Mouse (Mus musculus) liver, embryonic 14.5 days (tissue): ENCODE data around the gene Prex1. TPM values are rescaled to one million over a fixed set of nuclear protein-coding genes. Genes with fewer than 3 reads are reported as not detected.

Experiments
- ATAC-seq: fragments of 200-750 bp; cut with Nextera tagmentation; 2 replicates; pipeline ENCODE4 v1.8.0; 2017; ENCODE audit warnings: moderate number of reproducible peaks, mild to moderate bottlenecking, moderate library complexity; ENCODE audit not compliant: insufficient read depth
- DNase-seq, 3 experiments: peaks; one replicate each; pipeline ENCODE4 v3.0.0-alpha.2; 2012 to 2013; ENCODE audit warnings: low read depth in 3 of 3, low spot score in 3 of 3
- H3K27ac ChIP-seq: fragments of 300-500 bp; sonication (generic); 2 replicates; pipeline ENCODE4 v1.5.1; 2014; ENCODE audit warnings: moderate library complexity, mild to moderate bottlenecking, control low read depth, inconsistent platforms
- H3K27me3 ChIP-seq: fragments of 300-500 bp; sonication (generic); 2 replicates; pipeline ENCODE4 v1.6.1; 2014; ENCODE audit warnings: mild to moderate bottlenecking, low read length, moderate library complexity; ENCODE audit not compliant: control insufficient read depth, insufficient read depth
- H3K36me3 ChIP-seq: fragments of 300-500 bp; sonication (generic); replicated peaks from 2 replicates; pipeline ENCODE4 v1.6.1; 2014; ENCODE audit warnings: low read depth; ENCODE audit not compliant: control insufficient read depth, insufficient read depth
- H3K4me1 ChIP-seq, 2 experiments: fragments of 200-500 bp in 1 of 2; fragments of 300-500 bp in 1 of 2; sonication (generic) in 1 of 2; replicated peaks; 2 replicates each; pipeline ENCODE4 v1.6.1; 2012 to 2014; ENCODE audit warnings: antibody characterized with exemption in 1 of 2, inconsistent platforms in 1 of 2, low read length in 1 of 2; ENCODE audit not compliant: control insufficient read depth in 2 of 2, insufficient read depth in 2 of 2
- H3K4me2 ChIP-seq: fragments of 300-500 bp; sonication (generic); 2 replicates; pipeline ENCODE4 v1.6.1; 2014; ENCODE audit warnings: low read depth, mild to moderate bottlenecking, control low read depth, moderate library complexity
- H3K4me3 ChIP-seq, 2 experiments: fragments of 200-500 bp in 1 of 2; fragments of 300-500 bp in 1 of 2; sonication (generic) in 1 of 2; 2 replicates each; pipeline ENCODE4 v1.5.1; 2012 to 2014; ENCODE audit warnings: low read depth in 2 of 2, low read length in 2 of 2, mild to moderate bottlenecking in 2 of 2, control low read depth in 1 of 2, inconsistent platforms in 1 of 2, moderate library complexity in 1 of 2; ENCODE audit not compliant: insufficient read depth in 1 of 2
- H3K9ac ChIP-seq: fragments of 300-500 bp; sonication (generic); replicated peaks from 2 replicates; pipeline ENCODE4 v1.6.1; 2014; ENCODE audit warnings: mild to moderate bottlenecking, control low read depth, moderate library complexity
- H3K9me3 ChIP-seq: fragments of 300-500 bp; sonication (generic); 2 replicates; pipeline ENCODE4 v1.6.1; 2016; ENCODE audit warnings: low read length, mixed read lengths; ENCODE audit not compliant: control insufficient read depth
- CTCF ChIP-seq: IDR thresholded peaks from 2 replicates; pipeline ENCODE4 v1.5.1; 2016; ENCODE audit warnings: antibody characterized with exemption, low read depth, control low read depth
- EP300 ChIP-seq: IDR thresholded peaks from 2 replicates; pipeline ENCODE4 v1.6.1; 2016; ENCODE audit warnings: antibody characterized with exemption, low read depth
- WGBS: fragments of 180-500 bp; shearing (Covaris S2); extraction: QIAGEN DNeasy Blood & Tissue Kit; methylation state at CpG from one replicate; pipeline ENCODE4 v1.1.7; 2014; ENCODE audit not compliant: insufficient replicate concordance; 5-methylcytosine and 5-hydroxymethylcytosine counted together
- polyA plus RNA-seq, 2 experiments: library from polyadenylated mRNA; depleted of rRNA in 1 of 2; stranded (reverse) in 1 of 2; unstranded in 1 of 2; fragments of >200 nt; fragmentation: Nextera tagmentation in 1 of 2; extraction: Ambion mirVana in 1 of 2; gene quantifications; 2 replicates each; pipeline versions ENCODE4 v1.2.1 to v1.2.3; 2012 to 2014

The Prex1 gene
- polyA plus RNA-seq, 2 experiments, result 9.2 to 10.0 TPM

GRCm38 (mm10) chr2:166646434-166647088, 67.1 kb downstream of the Prex1 start:
- H3K27me3 ChIP-seq, result no peaks in the 10 kb centered on the region
- H3K9me3 ChIP-seq, result no peaks in the 10 kb centered on the region
- WGBS, result 81% methylated on average over 12 of the region's 12 CpGs
- DNase-seq (no peak), ATAC-seq (no peak)
- no peak overlapping the region for H3K4me2 ChIP-seq
- H3K4me3 ChIP-seq, result no peak overlapping the region
- no peaks in the 10 kb centered on the region for H3K4me1 ChIP-seq
- H3K9ac ChIP-seq, result no peak overlapping the region
- H3K36me3 ChIP-seq, result peaks cover 2% of the 10 kb centered on the region; the same call in 1 of the 2 replicates
- no peak overlapping the region for H3K27ac ChIP-seq
- TF ChIP-seq EP300 (no peak), CTCF (no peak)

GRCm38 (mm10) chr2:166644816-166645215, 68.8 kb downstream of the Prex1 start:
- no peak for ATAC-seq
- no peak for DNase-seq
- TF ChIP-seq EP300 (no peak), CTCF (no peak)
- H3K9ac ChIP-seq, result no peak overlapping the region
- H3K9me3 ChIP-seq, result no peaks in the 10 kb centered on the region
- H3K4me1 ChIP-seq, result no peaks in the 10 kb centered on the region
- H3K4me2 ChIP-seq, result no peak overlapping the region
- H3K4me3 ChIP-seq, result no peak overlapping the region
- no peaks in the 10 kb centered on the region for H3K27me3 ChIP-seq
- peaks cover 2% of the 10 kb centered on the region; the same call in 1 of the 2 replicates for H3K36me3 ChIP-seq
- WGBS, result 85% methylated on average over 11 of the region's 11 CpGs
- H3K27ac ChIP-seq, result no peak overlapping the region

- H3K36me3 ChIP-seq, result peaks cover 6% of the 10 kb centered on the region
- no peak overlapping the region for H3K27ac ChIP-seq
- H3K4me3 ChIP-seq, result no peak overlapping the region
- no peak overlapping the region for H3K4me2 ChIP-seq
- 80% methylated on average over 8 of the region's 8 CpGs for WGBS
- no peaks in the 10 kb centered on the region for H3K27me3 ChIP-seq
- H3K9me3 ChIP-seq, result no peaks in the 10 kb centered on the region
- H3K4me1 ChIP-seq, result no peaks in the 10 kb centered on the region
- ATAC-seq, result no peak
- TF ChIP-seq EP300 (no peak), CTCF (no peak)
- DNase-seq, result no peak
- no peak overlapping the region for H3K9ac ChIP-seq
Observed at GRCm38 (mm10) chr2:166642581-166642987, 71.0 kb downstream of the Prex1 start.

- Histone ChIP-seq H3K27me3 (no peaks in the 10 kb centered on the region), H3K4me1 (no peaks in the 10 kb centered on the region), H3K9me3 (no peaks in the 10 kb centered on the region), H3K4me3 (no peak overlapping the region), H3K36me3 (peaks cover 6% of the 10 kb centered on the region), H3K27ac (no peak overlapping the region), H3K4me2 (no peak overlapping the region), H3K9ac (no peak overlapping the region)
- TF ChIP-seq EP300 (no peak), CTCF (no peak)
- 85% methylated on average over 5 of the region's 5 CpGs for WGBS
- DNase-seq, result no peak
- no peak for ATAC-seq
Observed at GRCm38 (mm10) chr2:166639750-166640149, 73.9 kb downstream of the Prex1 start.

GRCm38 (mm10) chr2:166638947-166639641, 74.5 kb downstream of the Prex1 start:
- Histone ChIP-seq H3K4me1 (no peaks in the 10 kb centered on the region), H3K36me3 (peaks cover 6% of the 10 kb centered on the region), H3K4me2 (no peak overlapping the region), H3K9ac (no peak overlapping the region), H3K9me3 (no peaks in the 10 kb centered on the region), H3K4me3 (no peak overlapping the region), H3K27me3 (no peaks in the 10 kb centered on the region), H3K27ac (no peak overlapping the region)
- WGBS, result 50% methylated on average over 18 of the region's 18 CpGs
- no peak for DNase-seq
- peak; percentile 29; the same call in 1 of the 2 replicates for ATAC-seq
- TF ChIP-seq EP300, result no peak
- TF ChIP-seq CTCF, result no peak
